Comparison of ENCODE assay signal across 8 mouse cellular contexts in genomic region chr15:3268247-3268646, GRCm38 (mm10). TPM values are rescaled to one million over a fixed set of nuclear protein-coding genes. Genes with fewer than 3 reads are reported as not detected.
DNase-seq lines count a peak whose midpoint lies in the region; ATAC-seq and TF ChIP-seq lines count a peak whose summit lies in the region.

Gene Selenop (plus strand): TSS chr15:3268547.

- peaks cover 4% of the 10 kb centered on the region; the same call in 1 of the 2 replicates for H3K4me1 ChIP-seq in forebrain, embryonic 16.5 days (replicated peaks; ENCODE audit: control insufficient read depth, insufficient read depth, low read length)
- no peaks in the 10 kb centered on the region for H3K4me1 ChIP-seq in hindbrain, embryonic 11.5 days (replicated peaks; ENCODE audit: control insufficient read depth, insufficient read depth, low read length)
- H3K4me1 ChIP-seq in liver, embryonic 12.5 days: peaks cover 11% of the 10 kb centered on the region; the same call in 1 of the 2 replicates
- no peaks in the 10 kb centered on the region; the same call in 1 of the 2 replicates for H3K4me1 ChIP-seq in stomach, postnatal 0 days (replicated peaks; ENCODE audit: control insufficient read depth, insufficient read depth)

- H3K36me3 ChIP-seq in forebrain, embryonic 16.5 days (ENCODE audit: control insufficient read depth, insufficient read depth): no peaks in the 10 kb centered on the region
- H3K36me3 ChIP-seq in hindbrain, embryonic 11.5 days (ENCODE audit: control insufficient read depth, insufficient read depth, low read length): no peaks in the 10 kb centered on the region
- H3K36me3 ChIP-seq in liver, embryonic 12.5 days: no peaks in the 10 kb centered on the region
- H3K36me3 ChIP-seq in stomach, postnatal 0 days (ENCODE audit: control insufficient read depth, insufficient read depth, low read length): no peaks in the 10 kb centered on the region

- 62% methylated on average over 6 of the region's 6 CpGs for WGBS in forebrain, embryonic 16.5 days
- WGBS in hindbrain, embryonic 11.5 days: 86% methylated on average over 6 of the region's 6 CpGs
- 74% methylated on average over 6 of the region's 6 CpGs for WGBS in liver, embryonic 12.5 days (ENCODE audit: insufficient replicate concordance)
- 74% methylated on average over 6 of the region's 6 CpGs for WGBS in stomach, postnatal 0 days

- no peaks in the 10 kb centered on the region for H3K9me3 ChIP-seq in forebrain, embryonic 16.5 days (ENCODE audit: control insufficient read depth, low read length)
- no peaks in the 10 kb centered on the region for H3K9me3 ChIP-seq in hindbrain, embryonic 11.5 days (ENCODE audit: control insufficient read depth, low read length)
- H3K9me3 ChIP-seq in liver, embryonic 12.5 days (replicated peaks): no peaks in the 10 kb centered on the region
- no peaks in the 10 kb centered on the region for H3K9me3 ChIP-seq in stomach, postnatal 0 days (ENCODE audit: control insufficient read depth, low read length)

- ATAC-seq in CD4-positive, CD25-positive, alpha-beta regulatory T cell, adult 4 months: no peak
- ATAC-seq in activated CD4-positive, CD25-positive, alpha-beta regulatory T cell, adult 4 months: no peak
- no peak for ATAC-seq in forebrain, embryonic 16.5 days
- ATAC-seq in hindbrain, embryonic 11.5 days (ENCODE audit: low FRiP score): no peak
- ATAC-seq in liver, embryonic 12.5 days: no peak
- ATAC-seq in stomach, postnatal 0 days (ENCODE audit: low FRiP score, low TSS enrichment): no peak

- no peak for TF ChIP-seq EP300 in stomach, postnatal 0 days (optimal IDR thresholded peaks at IDR 0.05)

- H3K9ac ChIP-seq in forebrain, embryonic 16.5 days (replicated peaks; ENCODE audit: low read depth, low read length): no peak within 1 kb of the TSS
- H3K9ac ChIP-seq in hindbrain, embryonic 11.5 days (ENCODE audit: low read depth, low read length): no peak within 1 kb of the TSS
- H3K9ac ChIP-seq in liver, embryonic 12.5 days: no peak within 1 kb of the TSS
- H3K9ac ChIP-seq in stomach, postnatal 0 days (ENCODE audit: low read length): no peak within 1 kb of the TSS

- TF ChIP-seq CTCF in stomach, postnatal 0 days (IDR thresholded peaks at IDR 0.05; ENCODE audit: low read depth): no peak

- no peak within 1 kb of the TSS for H3K4me3 ChIP-seq in forebrain, embryonic 16.5 days (replicated peaks; ENCODE audit: low read length)
- no peak within 1 kb of the TSS for H3K4me3 ChIP-seq in hindbrain, embryonic 11.5 days (ENCODE audit: low read depth, low read length)
- H3K4me3 ChIP-seq in liver, embryonic 12.5 days: no peak within 1 kb of the TSS
- no peak within 1 kb of the TSS for H3K4me3 ChIP-seq in stomach, postnatal 0 days (ENCODE audit: low read depth, low read length)

- H3K27ac ChIP-seq in forebrain, embryonic 16.5 days (ENCODE audit: low read length): no peak within 1 kb of the TSS
- H3K27ac ChIP-seq in hindbrain, embryonic 11.5 days (ENCODE audit: low read depth, low read length): no peak within 1 kb of the TSS
- no peak within 1 kb of the TSS for H3K27ac ChIP-seq in liver, embryonic 12.5 days
- no peak within 1 kb of the TSS; the same call in 1 of the 2 replicates for H3K27ac ChIP-seq in stomach, postnatal 0 days (replicated peaks)

- no peak within 1 kb of the TSS for H3K4me2 ChIP-seq in forebrain, embryonic 16.5 days (ENCODE audit: low read length)
- no peak within 1 kb of the TSS for H3K4me2 ChIP-seq in hindbrain, embryonic 11.5 days (replicated peaks; ENCODE audit: low read depth, low read length)
- H3K4me2 ChIP-seq in liver, embryonic 12.5 days: no peak within 1 kb of the TSS
- H3K4me2 ChIP-seq in stomach, postnatal 0 days (replicated peaks; ENCODE audit: low read depth): peak within 1 kb of the TSS; percentile 47; the same call in 1 of the 2 replicates

- no peaks in the 10 kb centered on the region for H3K27me3 ChIP-seq in forebrain, embryonic 16.5 days (replicated peaks; ENCODE audit: control insufficient read depth, insufficient read depth, low read length)
- H3K27me3 ChIP-seq in hindbrain, embryonic 11.5 days (ENCODE audit: control insufficient read depth, insufficient read depth, low read length): no peaks in the 10 kb centered on the region
- no peaks in the 10 kb centered on the region for H3K27me3 ChIP-seq in liver, embryonic 12.5 days (replicated peaks)
- H3K27me3 ChIP-seq in stomach, postnatal 0 days (ENCODE audit: control insufficient read depth, insufficient read depth, low read length): no peaks in the 10 kb centered on the region

- DNase-seq in hindbrain, embryonic 11.5 days (ENCODE audit: low spot score): no peak
- no peak for DNase-seq in stomach, postnatal 0 days (ENCODE audit: low spot score)
- no peak for DNase-seq in right cerebral cortex, postnatal 14 days
- DNase-seq in spleen, postnatal 4 days (ENCODE audit: low spot score in 2 of 2): no peak

RNA-seq across cellular contexts. Expression of gene Selenop, which starts in this region (rescaled TPM):
- 100 to 1,000 TPM; 163 to 171 TPM for polyA plus RNA-seq in CD4-positive, CD25-positive, alpha-beta regulatory T cell, adult 4 months (2017; shearing (Covaris generic))
- 100 to 1,000 TPM; 139 to 155 TPM for polyA plus RNA-seq in activated CD4-positive, CD25-positive, alpha-beta regulatory T cell, adult 4 months (2017; shearing (Covaris generic))
- 66.2 and 93.0 TPM in 2 replicates for polyA plus RNA-seq in forebrain, embryonic 16.5 days (2015; fragmentation: Nextera tagmentation; extraction: Ambion mirVana)
- 92.2 and 99.4 TPM in 2 replicates for polyA plus RNA-seq in hindbrain, embryonic 11.5 days (2014; fragmentation: Nextera tagmentation; extraction: Ambion mirVana)
- 231 and 245 TPM in 2 replicates for polyA plus RNA-seq in liver, embryonic 12.5 days (2016; fragmentation: Nextera tagmentation; extraction: Ambion mirVana)
- 512 and 595 TPM in 2 replicates for polyA plus RNA-seq in stomach, postnatal 0 days (2015; fragmentation: Nextera tagmentation; extraction: Ambion mirVana)
